Mouse (Mus musculus) left cerebral cortex, adult 9 months (tissue): Measurements from ENCODE around the gene Ncor2.

Experiments used
- DNase-seq, 2 experiments: peaks; one replicate each; pipeline ENCODE4 v3.0.0; 2022; ENCODE audit warnings: low spot score in 2 of 2

The Ncor2 gene

DNA sequence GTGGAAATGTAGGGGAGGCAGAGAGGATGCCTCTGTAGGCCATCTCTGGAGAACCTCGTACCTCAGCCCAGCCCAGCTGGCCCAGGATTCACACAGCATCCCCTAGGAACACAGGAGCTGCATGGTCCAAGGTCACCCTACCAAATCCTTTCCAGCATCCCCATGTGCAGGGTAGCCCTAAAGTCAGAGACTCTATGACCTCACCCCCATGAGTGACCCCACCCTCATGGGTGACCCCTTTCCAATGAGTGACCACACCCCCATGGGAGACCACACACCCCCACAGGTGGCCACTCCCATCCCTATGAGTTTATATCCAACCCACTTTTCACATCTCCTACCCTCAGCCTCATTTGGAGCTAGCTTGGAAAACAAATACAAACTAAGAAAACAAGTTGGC, 51.1 kb downstream of the Ncor2 start:
- no peak for DNase-seq

GRCm38 (mm10) chr5:125127426-125127825, 51.6 kb downstream of the Ncor2 start:
- no peak for DNase-seq

GRCm38 (mm10) chr5:125125966-125126464, 53.0 kb downstream of the Ncor2 start:
- no peak for DNase-seq

- no peak for DNase-seq
These were observed 53.8 kb downstream of the Ncor2 start for GRCm38 (mm10) chr5:125125219-125125618.

GRCm38 (mm10) chr5:125124002-125124401, 55.0 kb downstream of the Ncor2 start:
- no peak for DNase-seq

GRCm38 (mm10) chr5:125123206-125123605, 55.8 kb downstream of the Ncor2 start:
- no peak for DNase-seq

DNA sequence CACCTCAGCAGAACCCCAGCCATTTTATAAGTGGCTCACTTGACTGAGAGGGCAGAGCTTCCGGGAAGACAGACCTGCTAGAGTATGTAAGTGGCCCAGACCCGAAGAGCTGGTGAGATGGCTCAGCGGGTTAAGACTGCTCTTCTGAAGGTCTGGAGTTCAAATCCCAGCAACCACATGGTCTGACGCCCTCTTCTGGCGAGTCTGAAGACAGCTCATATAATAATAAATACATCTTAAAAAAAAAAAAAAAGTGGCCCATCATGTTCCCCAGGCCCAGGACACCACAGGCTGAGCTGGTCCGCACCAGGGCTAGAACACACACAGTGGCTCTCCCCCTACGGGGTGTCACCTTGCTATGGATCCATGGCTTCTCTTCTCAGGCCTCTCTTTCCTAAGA, 56.5 kb downstream of the Ncor2 start:
- no peak for DNase-seq

DNA sequence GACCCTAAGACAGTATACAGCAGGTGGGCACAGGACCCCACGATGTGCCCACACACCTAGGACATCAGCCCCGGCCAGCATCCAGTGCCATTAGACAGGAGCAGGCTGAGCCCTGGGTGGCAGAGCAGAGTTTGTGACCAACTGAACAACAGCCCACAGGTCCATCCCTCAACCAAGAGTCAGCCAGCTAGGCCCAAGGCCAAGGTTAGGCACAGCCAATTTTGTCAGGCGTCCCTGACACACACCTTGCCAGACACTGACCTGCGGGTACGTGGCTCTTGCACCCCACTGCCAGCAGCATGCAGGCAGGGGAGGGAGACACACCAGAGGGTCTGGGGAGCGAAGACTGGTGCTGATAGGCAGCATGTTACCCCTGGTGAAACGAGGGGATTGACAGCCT, 57.0 kb downstream of the Ncor2 start:
- no peak for DNase-seq

GRCm38 (mm10) chr5:125120517-125121303, 58.3 kb downstream of the Ncor2 start:
- DNase-seq, result no peak

DNA sequence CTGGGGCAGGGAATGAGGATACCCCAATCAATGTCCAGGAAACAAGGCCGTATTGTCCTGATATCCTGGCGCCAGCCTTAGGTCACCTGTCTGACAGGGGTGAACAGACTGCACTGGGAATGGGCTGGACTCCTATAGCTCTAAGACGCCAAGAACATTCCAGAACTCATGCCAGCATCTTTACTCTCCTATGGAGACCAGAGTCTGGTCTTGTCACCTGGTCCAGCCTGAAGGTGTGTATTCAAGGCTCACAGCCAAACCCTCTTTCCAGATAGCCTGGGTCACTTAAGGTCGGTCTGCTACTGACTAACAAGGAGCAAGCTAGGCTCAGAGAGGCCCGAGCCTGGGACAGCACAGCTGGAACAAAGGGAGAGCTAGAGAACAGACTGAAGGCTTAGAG, 61.8 kb downstream of the Ncor2 start:
- DNase-seq, result no peak

GRCm38 (mm10) chr5:125113029-125113428, 66.0 kb downstream of the Ncor2 start:
- DNase-seq, result no peak

- DNase-seq, result no peak
These were observed 66.4 kb downstream of the Ncor2 start for GRCm38 (mm10) chr5:125112588-125112987.

- peak in 1 of 2 experiments; percentile 47 for DNase-seq
These were observed 67.9 kb downstream of the Ncor2 start for GRCm38 (mm10) chr5:125111137-125111536.

GRCm38 (mm10) chr5:125110722-125111121, 68.3 kb downstream of the Ncor2 start:
- no peak for DNase-seq

DNA sequence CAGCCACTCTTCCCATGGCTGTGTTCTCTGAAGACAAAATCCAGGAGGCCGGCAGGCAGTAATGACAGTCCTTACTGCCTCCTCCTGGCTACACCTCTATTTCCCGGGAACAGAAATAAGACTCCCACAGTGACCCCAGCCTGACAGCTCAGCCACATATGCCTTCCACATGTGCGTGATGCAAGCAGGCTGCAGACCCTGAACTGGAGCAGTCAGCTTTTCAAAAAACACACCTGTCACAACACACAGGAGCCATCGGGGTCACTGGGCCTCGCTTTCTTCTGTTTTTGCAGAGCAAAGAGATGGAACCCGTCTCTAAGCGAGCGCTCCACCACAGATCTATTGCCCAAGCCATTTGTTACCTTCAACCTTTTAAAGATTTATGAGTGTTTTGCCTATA, 68.8 kb downstream of the Ncor2 start:
- no peak for DNase-seq

GRCm38 (mm10) chr5:125107011-125107651, 71.9 kb downstream of the Ncor2 start:
- peak in 1 of 2 experiments; percentile 58 for DNase-seq

GRCm38 (mm10) chr5:125106191-125106590, 72.8 kb downstream of the Ncor2 start:
- DNase-seq, result peak in 1 of 2 experiments; percentile 52

- no peak for DNase-seq
These were observed 74.2 kb downstream of the Ncor2 start for GRCm38 (mm10) chr5:125104841-125105240.

GRCm38 (mm10) chr5:125103396-125103795, 75.6 kb downstream of the Ncor2 start:
- DNase-seq, result no peak

- no peak for DNase-seq
These were observed 76.1 kb downstream of the Ncor2 start for GRCm38 (mm10) chr5:125102907-125103306.

GRCm38 (mm10) chr5:125102352-125102751, 76.7 kb downstream of the Ncor2 start:
- no peak for DNase-seq

- DNase-seq, result no peak
These were observed 79.2 kb downstream of the Ncor2 start for GRCm38 (mm10) chr5:125099785-125100350.

GRCm38 (mm10) chr5:125098692-125099091, 80.3 kb downstream of the Ncor2 start:
- no peak for DNase-seq
